Mouse (Mus musculus): ENCODE data around the gene Cep95.
"Not testable (repeated sequence)": the region's sequence is repeated elsewhere in the genome, so short reads cannot be mapped to it uniquely, and the experiment has no call there.

Gene Cep95

GRCm38 (mm10) chr11:106788775-106789459, at the start of gene Cep95, which contains the start of gene Ddx5:
TSS of gene Cep95 (plus strand) at chr11:106789252.
TSS of gene Ddx5 (minus strand) at chr11:106789185.
- in situ Hi-C loops (cut with MboI, MseI): no loop called here

GRCm38 (mm10) chr11:106740724-106741123, 48.3 kb upstream of the Cep95 start:
- in situ Hi-C loops (cut with MboI, MseI): loop anchor here (5.0 kb wide), 1 partner anchor 93 kb away; no protein-coding TSS in a partner anchor

GRCm38 (mm10) chr11:106741232-106741631, 47.8 kb upstream of the Cep95 start:
- in situ Hi-C loops (cut with MboI, MseI): loop anchor here (5.0 kb wide), 1 partner anchor 94 kb away; no protein-coding TSS in a partner anchor

GRCm38 (mm10) chr11:106741826-106742225, 47.2 kb upstream of the Cep95 start:
- in situ Hi-C loops (cut with MboI, MseI): loop anchor here (5.0 kb wide), 1 partner anchor 95 kb away; no protein-coding TSS in a partner anchor

GRCm38 (mm10) chr11:106742388-106742841, 46.6 kb upstream of the Cep95 start:
- in situ Hi-C loops (cut with MboI, MseI): loop anchor here (5.0 kb wide), 1 partner anchor 95 kb away; no protein-coding TSS in a partner anchor

GRCm38 (mm10) chr11:106744949-106745348, 44.1 kb upstream of the Cep95 start:
- in situ Hi-C loops (cut with MboI, MseI): loop anchor here (5.0 kb wide), 1 partner anchor 98 kb away; no protein-coding TSS in a partner anchor

- in situ Hi-C loops (cut with MboI, MseI): not testable (repeated sequence)
Measured at GRCm38 (mm10) chr11:106749557-106750120, 39.4 kb upstream of the Cep95 start.

GRCm38 (mm10) chr11:106750121-106750751, 38.8 kb upstream of the Cep95 start, which contains the start of gene Pecam1:
TSS of gene Pecam1 (minus strand) at chr11:106750628.
- in situ Hi-C loops (cut with MboI, MseI): no loop called here

GRCm38 (mm10) chr11:106751039-106752018, 37.7 kb upstream of the Cep95 start, which contains the start of gene Milr1:
TSS of gene Milr1 (plus strand) at chr11:106751226.
- in situ Hi-C loops (cut with MboI, MseI): no loop called here

- in situ Hi-C loops (cut with MboI, MseI): no loop called here
Measured at GRCm38 (mm10) chr11:106752103-106752502, 36.9 kb upstream of the Cep95 start.

GRCm38 (mm10) chr11:106753314-106753713, 35.7 kb upstream of the Cep95 start:
- in situ Hi-C loops (cut with MboI, MseI): no loop called here

- in situ Hi-C loops (cut with MboI, MseI): no loop called here
Measured at GRCm38 (mm10) chr11:106755583-106755982, 33.5 kb upstream of the Cep95 start.

- in situ Hi-C loops (cut with MboI, MseI): no loop called here
Measured at GRCm38 (mm10) chr11:106759028-106759427, 30.0 kb upstream of the Cep95 start.

GRCm38 (mm10) chr11:106760511-106760910, 28.5 kb upstream of the Cep95 start:
- in situ Hi-C loops (cut with MboI, MseI): loop anchor here in 1 of 2 experiments (10.0 kb wide), 1 partner anchor 346 kb away; no protein-coding TSS in a partner anchor

- in situ Hi-C loops (cut with MboI, MseI): loop anchor here in 1 of 2 experiments (10.0 kb wide), 1 partner anchor 347 kb away; no protein-coding TSS in a partner anchor
Measured at GRCm38 (mm10) chr11:106762139-106762799, 26.8 kb upstream of the Cep95 start.

GRCm38 (mm10) chr11:106762800-106763185, 26.3 kb upstream of the Cep95 start:
- in situ Hi-C loops (cut with MboI, MseI): loop anchor here in 1 of 2 experiments (10.0 kb wide), 1 partner anchor 348 kb away; no protein-coding TSS in a partner anchor

- in situ Hi-C loops (cut with MboI, MseI): loop anchor here in 1 of 2 experiments (10.0 kb wide), 1 partner anchor 352 kb away; no protein-coding TSS in a partner anchor
Measured at GRCm38 (mm10) chr11:106766611-106767162, 22.4 kb upstream of the Cep95 start.

GRCm38 (mm10) chr11:106767516-106767915, 21.5 kb upstream of the Cep95 start:
- in situ Hi-C loops (cut with MboI, MseI): loop anchor here in 1 of 2 experiments (10.0 kb wide), 1 partner anchor 353 kb away; no protein-coding TSS in a partner anchor

- in situ Hi-C loops (cut with MboI, MseI): no loop called here
Measured at GRCm38 (mm10) chr11:106770195-106770974, 18.7 kb upstream of the Cep95 start.

Data from T-helper 17 cell (primary cell).